ENCODE assay signal across 22 mouse cellular contexts in genomic region chr8:44997321-44997720, GRCm38 (mm10).
DNase-seq lines count a peak whose midpoint lies in the region; ATAC-seq and TF ChIP-seq lines count a peak whose summit lies in the region.
"Had no signal": no experiment of that assay in that cellular context is flagged by ENCODE, and none has a peak within 500 bp of the region (broad histone marks: within the 10 kb centered on the region; RNA-seq: fewer than 3 reads in every experiment).

No protein-coding gene starts in this region.

- H3K9ac ChIP-seq in hindbrain, postnatal 0 days (replicated peaks; ENCODE audit: low read length) = 0 out of 2 replicates have a peak overlapping the region, but pooled peaks have one; percentile 5
- H3K9ac ChIP-seq in hindbrain, embryonic 12.5 days = no peak overlapping the region
- H3K9ac ChIP-seq: forebrain, postnatal 0 days; liver, embryonic 13.5 days; lung, embryonic 14.5 days; stomach, embryonic 15.5 days had no signal

- TF ChIP-seq POLR2A in myocyte (IDR thresholded peaks at IDR 0.05; ENCODE audit: insufficient read length, low read depth) = no peak

- WGBS in heart, embryonic 10.5 days = 60% methylated on average over 3 of the region's 3 CpGs
- WGBS in hindbrain, postnatal 0 days = 69% methylated on average over 3 of the region's 3 CpGs
- 74% methylated on average over 3 of the region's 3 CpGs for WGBS in hindbrain, embryonic 12.5 days

- peak overlapping the region; percentile 89; the same call in 1 of the 2 replicates for H3K27ac ChIP-seq in heart, embryonic 10.5 days
- peak overlapping the region; percentile 82; the same call in 1 of the 2 replicates for H3K27ac ChIP-seq in hindbrain, postnatal 0 days
- no peak overlapping the region for H3K27ac ChIP-seq in hindbrain, embryonic 12.5 days
- H3K27ac ChIP-seq: liver, embryonic 13.5 days had no signal

- DNase-seq in adrenal gland, postnatal 10 days = peak; percentile 41
- DNase-seq in adrenal gland, adult 8-10 months = no peak
- DNase-seq in heart, embryonic 10.5 days (ENCODE audit: low spot score) = no peak
- no peak for DNase-seq in heart, postnatal 36 days
- DNase-seq in hindbrain, postnatal 0 days (ENCODE audit: low spot score) = no peak
- DNase-seq: adrenal gland, postnatal 25 days; cerebellum, postnatal 10 days; forebrain, postnatal 0 days; gastrocnemius, postnatal 25 days; kidney, postnatal 4 days; liver, embryonic 13.5 days; lung, embryonic 14.5 days; lung, postnatal 36 days; midbrain, embryonic 14.5 days; thymus, postnatal 36 days had no signal

- H3K4me2 ChIP-seq in hindbrain, postnatal 0 days (ENCODE audit: low read depth, low read length) = no peak overlapping the region
- no peak overlapping the region for H3K4me2 ChIP-seq in hindbrain, embryonic 12.5 days (replicated peaks)
- peak overlapping the region; percentile 59 for H3K4me2 ChIP-seq in myocyte (ENCODE audit: low read depth)
- H3K4me2 ChIP-seq: liver, embryonic 13.5 days; lung, embryonic 14.5 days; stomach, embryonic 15.5 days had no signal

- H3K4me3 ChIP-seq in heart, embryonic 10.5 days = no peak overlapping the region
- H3K4me3 ChIP-seq in hindbrain, postnatal 0 days (ENCODE audit: low read length) = no peak overlapping the region
- H3K4me3 ChIP-seq in hindbrain, embryonic 12.5 days = no peak overlapping the region
- no peak overlapping the region for H3K4me3 ChIP-seq in myocyte
- H3K4me3 ChIP-seq: hindbrain, embryonic 10.5 days; liver, embryonic 13.5 days; megakaryocyte, embryonic 14.5 days; stomach, embryonic 15.5 days had no signal

- H3ac ChIP-seq in myocyte (ENCODE audit: control insufficient read depth, insufficient read length) = no peak overlapping the region

- no peaks in the 10 kb centered on the region for H3K27me3 ChIP-seq in heart, embryonic 10.5 days (ENCODE audit: insufficient read depth, poor library complexity, severe bottlenecking)
- no peaks in the 10 kb centered on the region for H3K27me3 ChIP-seq in hindbrain, postnatal 0 days (ENCODE audit: insufficient read depth, low read length)
- H3K27me3 ChIP-seq in hindbrain, embryonic 12.5 days = no peaks in the 10 kb centered on the region
- H3K27me3 ChIP-seq in myocyte (ENCODE audit: control insufficient read depth, insufficient read depth, insufficient read length) = no peaks in the 10 kb centered on the region
- H3K27me3 ChIP-seq: stomach, embryonic 15.5 days had no signal

- ATAC-seq in hindbrain, postnatal 0 days = no peak
- ATAC-seq in hindbrain, embryonic 12.5 days (ENCODE audit: low FRiP score) = no peak
- ATAC-seq: activated CD4-positive, CD25-positive, alpha-beta regulatory T cell, adult 4 months; forebrain, postnatal 0 days; intestine, postnatal 0 days had no signal

- H3K79me2 ChIP-seq in myocyte (ENCODE audit: control insufficient read depth, insufficient read depth) = peaks cover 9% of the 10 kb centered on the region

- intact Hi-C loops in heart, postnatal 36 days (cut with DNase I) = no loop called here

- TF ChIP-seq CTCF in hindbrain, postnatal 0 days (IDR thresholded peaks at IDR 0.05; ENCODE audit: low read depth) = no peak

- H3K4me1 ChIP-seq in heart, embryonic 10.5 days = peaks cover 78% of the 10 kb centered on the region
- peaks cover 17% of the 10 kb centered on the region; the same call in 1 of the 2 replicates for H3K4me1 ChIP-seq in hindbrain, postnatal 0 days (ENCODE audit: insufficient read depth, low read length)
- H3K4me1 ChIP-seq in hindbrain, embryonic 12.5 days = peaks cover 63% of the 10 kb centered on the region
- H3K4me1 ChIP-seq: megakaryocyte, embryonic 14.5 days had no signal

- no peaks in the 10 kb centered on the region for H3K9me3 ChIP-seq in heart, embryonic 10.5 days
- no peaks in the 10 kb centered on the region for H3K9me3 ChIP-seq in hindbrain, postnatal 0 days (ENCODE audit: low read length)
- H3K9me3 ChIP-seq in hindbrain, embryonic 12.5 days (replicated peaks) = no peaks in the 10 kb centered on the region
- H3K9me3 ChIP-seq: hindbrain, embryonic 10.5 days; liver, embryonic 13.5 days; megakaryocyte, embryonic 14.5 days; stomach, embryonic 15.5 days had no signal

- H3K36me3 ChIP-seq in heart, embryonic 10.5 days = no peaks in the 10 kb centered on the region
- H3K36me3 ChIP-seq in hindbrain, postnatal 0 days (ENCODE audit: insufficient read depth, low read length) = no peaks in the 10 kb centered on the region
- H3K36me3 ChIP-seq in hindbrain, embryonic 12.5 days = no peaks in the 10 kb centered on the region
- H3K36me3 ChIP-seq in myocyte (ENCODE audit: control insufficient read depth, insufficient read depth) = no peaks in the 10 kb centered on the region
- H3K36me3 ChIP-seq: hindbrain, embryonic 10.5 days; liver, embryonic 13.5 days; stomach, embryonic 15.5 days had no signal

TF ChIP-seq in myocyte, 11 proteins besides CTCF, POLR2A, EP300 and RAD21:
- TF ChIP-seq TCF3 (IDR thresholded peaks at IDR 0.05; ENCODE audit: insufficient read length, low read depth) (no peak), MAX (IDR thresholded peaks at IDR 0.05; ENCODE audit: low read depth) (no peak), REST (IDR thresholded peaks at IDR 0.05; ENCODE audit: insufficient read depth, insufficient read length) (no peak), MYOD1 (IDR thresholded peaks at IDR 0.05; ENCODE audit: control insufficient read depth in 1 of 3, insufficient read length in 2 of 3, low read depth in 2 of 3) (no peak), TCF12 (IDR thresholded peaks at IDR 0.05; ENCODE audit: insufficient read depth, poor library complexity, severe bottlenecking) (no peak), E2F4 (IDR thresholded peaks at IDR 0.05; ENCODE audit: insufficient read depth) (no peak), MYOG (IDR thresholded peaks at IDR 0.05; ENCODE audit: control insufficient read depth in 1 of 3, insufficient read depth in 1 of 3, insufficient read length in 2 of 3, low read depth in 2 of 3) (no peak), POLR2AphosphoS2 (IDR thresholded peaks at IDR 0.05; ENCODE audit: insufficient read length, low read depth) (no peak), SRF (IDR thresholded peaks at IDR 0.05; ENCODE audit: control insufficient read depth, insufficient read length, low read depth) (no peak), USF1 (IDR thresholded peaks at IDR 0.05; ENCODE audit: low read depth) (no peak), CEBPB (IDR thresholded peaks at IDR 0.05; ENCODE audit: insufficient read depth, poor library complexity, severe bottlenecking) (no peak)
TF ChIP-seq in myocyte: peak in this region for 0.
